Mouse (Mus musculus) liver, embryonic 13.5 days (tissue): ENCODE results near the gene Sec14l1. TPM values are rescaled to one million over a fixed set of nuclear protein-coding genes. Genes with fewer than 3 reads are reported as not detected.

Experiments
- ATAC-seq: fragments of 200-750 bp; cut with Nextera tagmentation; 2 replicates; pipeline ENCODE4 v1.8.0; 2017; ENCODE audit warnings: low read depth, mild to moderate bottlenecking, moderate number of reproducible peaks, moderate library complexity
- DNase-seq: peaks from one replicate; pipeline ENCODE4 v3.0.0; 2022
- H3K27ac ChIP-seq: fragments of 300-500 bp; sonication (generic); 2 replicates; pipeline ENCODE4 v1.5.1; 2015; ENCODE audit warnings: moderate library complexity, mild to moderate bottlenecking, inconsistent platforms
- H3K27me3 ChIP-seq: fragments of 300-500 bp; sonication (generic); 2 replicates; pipeline ENCODE4 v1.6.1; 2015; ENCODE audit warnings: mild to moderate bottlenecking, inconsistent platforms
- H3K36me3 ChIP-seq: fragments of 300-500 bp; sonication (generic); 2 replicates; pipeline ENCODE4 v1.6.1; 2015; ENCODE audit warnings: mild to moderate bottlenecking, inconsistent platforms
- H3K4me1 ChIP-seq: fragments of 300-500 bp; sonication (generic); replicated peaks from 2 replicates; pipeline ENCODE4 v1.6.1; 2015; ENCODE audit warnings: inconsistent platforms
- H3K4me2 ChIP-seq: fragments of 300-500 bp; sonication (generic); 2 replicates; pipeline ENCODE4 v1.6.1; 2015; ENCODE audit warnings: inconsistent platforms, mild to moderate bottlenecking, moderate library complexity
- H3K4me3 ChIP-seq: fragments of 300-500 bp; sonication (generic); replicated peaks from 2 replicates; pipeline ENCODE4 v1.5.1; 2015; ENCODE audit warnings: mild to moderate bottlenecking, inconsistent platforms
- H3K9ac ChIP-seq: fragments of 300-500 bp; sonication (generic); 2 replicates; pipeline ENCODE4 v1.6.1; 2015; ENCODE audit warnings: mild to moderate bottlenecking, inconsistent platforms
- H3K9me3 ChIP-seq: fragments of 300-500 bp; sonication (generic); replicated peaks from 2 replicates; pipeline ENCODE4 v1.6.1; 2016; ENCODE audit warnings: inconsistent platforms
- WGBS: fragments of 180-500 bp; shearing (Covaris S2); methylation state at CpG from one replicate; pipeline ENCODE4 v1.1.7; 2015; ENCODE audit not compliant: insufficient replicate concordance; 5-methylcytosine and 5-hydroxymethylcytosine counted together
- polyA plus RNA-seq: library from polyadenylated mRNA; unstranded; fragments of >200 nt; fragmentation: Nextera tagmentation; extraction: Ambion mirVana; gene quantifications from 2 replicates; pipeline ENCODE4 v1.2.1, GENCODE M21; 2015

Gene Sec14l1
- polyA plus RNA-seq, 1 experiment from 2014 or later, result 19.7 TPM

DNA sequence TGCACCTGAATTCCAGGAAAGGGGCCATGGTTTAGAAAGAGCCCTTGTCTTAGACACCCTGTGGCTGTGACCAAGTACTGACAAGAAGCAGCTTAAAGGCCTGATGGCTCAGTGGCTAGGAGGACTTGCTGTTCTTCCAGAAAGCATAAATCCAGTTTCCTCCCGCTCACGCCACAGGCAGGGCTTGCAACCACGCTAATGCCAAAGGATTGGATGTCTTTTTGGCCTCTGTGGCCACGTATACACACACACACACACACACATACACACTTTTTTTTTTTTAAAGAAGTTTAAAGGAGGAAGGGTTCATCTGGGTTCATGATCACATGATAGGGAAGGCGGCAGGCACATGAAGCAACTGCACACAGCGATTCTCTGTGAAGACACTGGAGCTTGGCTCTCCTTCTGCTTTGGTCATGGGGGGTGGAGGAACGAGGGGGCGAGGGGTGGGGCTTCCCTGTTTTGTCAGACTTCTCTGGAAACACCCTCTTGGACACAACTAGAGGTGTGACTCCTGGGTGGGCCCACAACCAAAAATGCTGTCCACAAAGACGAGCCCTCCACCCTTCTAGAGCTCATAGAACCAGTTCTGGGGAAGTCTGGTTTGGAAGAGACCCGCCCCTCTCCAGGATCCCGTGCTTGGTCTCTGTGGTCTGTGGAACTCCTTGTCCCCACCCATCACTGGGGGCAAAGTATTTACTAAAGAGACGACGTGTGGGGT, 26.5 kb upstream of the Sec14l1 start:
- 0 out of 2 replicates have a peak, but pooled peaks cover 8% of the 10 kb centered on the region for H3K27me3 ChIP-seq
- WGBS, result 53% methylated on average over 13 of the region's 13 CpGs
- no peak overlapping the region for H3K27ac ChIP-seq
- H3K9me3 ChIP-seq, result no peaks in the 10 kb centered on the region
- DNase-seq, result no peak
- no peak for ATAC-seq
- H3K4me3 ChIP-seq, result no peak overlapping the region
- H3K36me3 ChIP-seq, result 0 out of 2 replicates have a peak, but pooled peaks cover 3% of the 10 kb centered on the region
- H3K4me1 ChIP-seq, result peaks cover 43% of the 10 kb centered on the region
- no peak overlapping the region for H3K9ac ChIP-seq
- no peak overlapping the region for H3K4me2 ChIP-seq

DNA sequence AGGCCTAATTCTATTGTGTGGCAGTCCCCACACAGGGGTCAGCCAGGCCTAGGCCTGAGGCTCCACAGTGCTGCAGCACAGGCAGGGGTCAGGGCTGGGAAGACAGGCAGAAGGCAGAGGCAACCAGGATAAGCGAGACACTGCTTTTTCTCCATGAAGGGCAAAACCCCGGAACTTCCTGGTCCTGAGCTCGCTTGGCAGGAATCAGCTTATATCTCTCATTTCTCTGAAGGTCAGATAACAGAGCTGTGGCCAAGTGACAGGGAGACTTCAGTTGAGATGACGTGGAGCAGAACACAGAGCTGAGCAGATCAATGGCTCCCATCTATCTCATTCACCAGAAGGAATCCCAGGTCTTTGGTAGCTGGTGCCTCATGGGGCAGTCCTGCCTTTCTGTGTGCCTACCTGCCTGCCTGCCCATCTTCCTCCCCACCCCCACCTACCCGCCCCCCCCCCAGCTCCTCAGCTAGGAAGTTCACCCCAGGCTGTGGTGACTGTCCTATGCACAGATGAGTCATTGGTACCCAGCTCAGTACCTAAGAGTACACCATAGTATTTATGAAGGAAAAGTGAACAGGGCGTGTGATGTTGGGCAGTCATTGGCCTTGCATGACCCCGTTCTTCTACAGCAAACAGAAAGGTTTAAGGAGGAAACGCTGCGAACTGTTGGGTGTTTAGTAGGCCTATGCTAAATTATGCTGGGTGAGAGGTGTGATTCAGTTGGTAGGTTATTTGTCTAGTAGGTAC, 25.1 kb upstream of the Sec14l1 start:
- H3K27ac ChIP-seq, result no peak overlapping the region
- no peaks in the 10 kb centered on the region for H3K36me3 ChIP-seq
- 56% methylated on average over 9 of the region's 9 CpGs for WGBS
- no peak for ATAC-seq
- 0 out of 2 replicates have a peak, but pooled peaks cover 8% of the 10 kb centered on the region for H3K27me3 ChIP-seq
- H3K4me3 ChIP-seq, result no peak overlapping the region
- no peak overlapping the region for H3K4me2 ChIP-seq
- H3K9me3 ChIP-seq, result no peaks in the 10 kb centered on the region
- H3K4me1 ChIP-seq, result peaks cover 43% of the 10 kb centered on the region
- DNase-seq, result no peak
- H3K9ac ChIP-seq, result no peak overlapping the region

DNA sequence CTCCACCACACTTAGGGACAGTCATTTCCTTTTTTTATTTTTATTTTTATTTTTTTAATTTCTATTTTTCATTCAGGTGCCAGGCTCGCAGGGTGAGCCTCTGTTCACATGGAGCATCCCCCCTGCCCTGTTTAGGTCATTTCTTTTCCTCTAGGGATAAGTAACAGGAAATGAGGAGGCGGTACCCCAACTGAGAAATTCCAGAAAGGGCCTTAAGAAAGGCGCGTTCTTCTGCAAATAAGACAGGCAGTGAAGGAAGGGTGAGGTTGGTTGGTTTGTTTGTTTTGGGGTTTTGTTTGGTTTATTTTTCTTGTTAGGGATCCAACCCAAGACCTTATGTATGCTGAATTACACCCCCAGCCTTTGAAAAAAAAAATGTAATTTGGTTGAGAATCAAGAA, 23.6 kb upstream of the Sec14l1 start:
- DNase-seq, result no peak

DNA sequence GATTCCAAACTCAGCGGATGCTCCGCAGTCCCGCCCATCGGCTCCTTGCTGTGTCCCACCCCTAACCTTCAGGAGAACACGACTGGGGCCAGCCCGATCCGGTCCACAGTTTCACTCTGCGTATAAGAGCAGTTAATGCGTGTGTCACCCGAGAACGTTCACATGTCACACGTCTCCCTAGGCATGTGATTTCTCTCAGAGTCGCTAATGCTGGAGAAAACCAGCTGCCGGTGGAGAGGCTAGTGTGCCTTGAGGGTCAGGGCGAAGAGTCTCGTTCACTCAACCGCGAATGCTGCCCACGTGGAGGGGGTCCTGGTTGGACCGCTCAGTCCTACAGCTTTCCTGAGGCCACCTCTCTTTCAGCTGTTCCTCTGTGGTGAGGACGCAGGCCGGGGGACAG, 23.1 kb upstream of the Sec14l1 start:
- H3K27me3 ChIP-seq, result 0 out of 2 replicates have a peak, but pooled peaks cover 8% of the 10 kb centered on the region
- no peak overlapping the region for H3K4me2 ChIP-seq
- DNase-seq, result no peak
- H3K27ac ChIP-seq, result no peak overlapping the region
- H3K9ac ChIP-seq, result no peak overlapping the region
- no peak overlapping the region for H3K4me3 ChIP-seq
- peaks cover 43% of the 10 kb centered on the region for H3K4me1 ChIP-seq
- H3K36me3 ChIP-seq, result no peaks in the 10 kb centered on the region
- WGBS, result 20% methylated on average over 22 of the region's 22 CpGs
- H3K9me3 ChIP-seq, result no peaks in the 10 kb centered on the region
- ATAC-seq, result no peak

More for the DNA sequence above, 23.6 kb upstream of the Sec14l1 start:
- H3K9ac ChIP-seq, result no peak overlapping the region
- no peaks in the 10 kb centered on the region for H3K36me3 ChIP-seq
- H3K4me2 ChIP-seq, result no peak overlapping the region
- ATAC-seq, result no peak
- no peaks in the 10 kb centered on the region for H3K9me3 ChIP-seq
- no peak overlapping the region for H3K4me3 ChIP-seq
- H3K27ac ChIP-seq, result no peak overlapping the region
- H3K27me3 ChIP-seq, result 0 out of 2 replicates have a peak, but pooled peaks cover 8% of the 10 kb centered on the region
- WGBS, result 45% methylated on average over 4 of the region's 4 CpGs
- H3K4me1 ChIP-seq, result peaks cover 43% of the 10 kb centered on the region

DNA sequence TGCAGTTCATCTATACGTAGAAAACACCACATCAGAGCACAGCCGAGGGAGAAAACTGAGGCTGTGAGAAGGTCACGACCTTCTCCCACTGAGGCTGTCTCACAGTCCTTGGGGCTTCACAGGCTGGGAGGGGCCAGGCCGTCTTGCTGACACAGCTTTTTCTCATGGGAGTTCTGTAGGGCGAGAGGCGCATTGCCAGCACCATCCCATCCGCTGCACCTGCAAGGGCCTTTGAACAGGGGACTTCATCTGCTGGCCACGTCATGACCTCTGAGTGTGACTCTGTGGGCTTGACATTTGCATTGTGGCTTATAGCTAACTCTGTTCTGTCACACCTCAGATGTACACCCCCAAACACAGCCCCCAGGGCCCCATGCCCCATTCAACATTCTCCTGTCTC, 22.3 kb upstream of the Sec14l1 start:
- Histone ChIP-seq H3K9ac (no peak overlapping the region), H3K4me3 (no peak overlapping the region), H3K27me3 (0 out of 2 replicates have a peak, but pooled peaks cover 8% of the 10 kb centered on the region), H3K4me2 (no peak overlapping the region), H3K9me3 (no peaks in the 10 kb centered on the region), H3K36me3 (no peaks in the 10 kb centered on the region), H3K27ac (no peak overlapping the region), H3K4me1 (peaks cover 35% of the 10 kb centered on the region)
- DNase-seq (no peak), ATAC-seq (no peak)
- 48% methylated on average over 8 of the region's 8 CpGs for WGBS

DNA sequence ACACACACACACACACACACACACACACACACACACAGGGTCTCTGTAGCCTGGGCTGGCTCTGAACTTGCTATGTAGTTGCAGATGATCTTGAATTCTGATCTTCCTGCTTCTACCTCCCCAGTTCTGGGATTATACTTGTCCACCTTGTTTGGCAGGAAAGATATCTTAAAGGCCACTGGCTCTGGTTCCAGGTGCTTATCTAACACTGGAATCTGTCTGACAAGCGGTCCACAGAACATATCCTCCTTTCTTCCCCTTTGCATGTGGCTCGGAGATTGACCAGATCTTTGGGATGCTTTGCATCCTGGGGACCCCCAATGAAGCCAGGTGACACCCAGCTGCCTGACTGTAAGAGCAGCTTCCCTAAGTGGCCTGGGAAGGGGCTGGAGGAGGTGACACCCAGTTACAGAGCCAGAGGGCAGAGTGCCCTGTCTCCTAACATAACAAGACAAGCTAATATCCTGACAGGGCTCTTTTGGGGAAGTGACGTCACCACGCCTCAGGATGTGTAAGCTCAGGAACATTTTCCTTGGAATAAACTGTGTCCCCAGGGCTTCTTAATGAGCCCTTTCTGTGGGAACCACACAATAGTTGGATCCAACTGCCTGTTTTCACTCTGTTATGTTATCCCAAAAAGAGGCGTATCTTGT, 20.9 kb upstream of the Sec14l1 start:
- no peak for ATAC-seq
- 36% methylated on average over 5 of the region's 5 CpGs for WGBS
- Histone ChIP-seq H3K4me2 (no peak overlapping the region), H3K9me3 (no peaks in the 10 kb centered on the region), H3K27ac (no peak overlapping the region), H3K9ac (no peak overlapping the region), H3K36me3 (no peaks in the 10 kb centered on the region), H3K4me3 (no peak overlapping the region), H3K4me1 (peaks cover 31% of the 10 kb centered on the region), H3K27me3 (0 out of 2 replicates have a peak, but pooled peaks cover 8% of the 10 kb centered on the region)
- no peak for DNase-seq

GRCm38 (mm10) chr11:117094646-117095045, 20.3 kb upstream of the Sec14l1 start:
- H3K36me3 ChIP-seq, result no peaks in the 10 kb centered on the region
- no peak overlapping the region for H3K4me2 ChIP-seq
- peaks cover 25% of the 10 kb centered on the region for H3K4me1 ChIP-seq
- H3K4me3 ChIP-seq, result no peak overlapping the region
- DNase-seq (no peak), ATAC-seq (no peak)
- WGBS, result 72% methylated on average over 9 of the region's 9 CpGs
- H3K9me3 ChIP-seq, result no peaks in the 10 kb centered on the region
- no peak overlapping the region for H3K27ac ChIP-seq
- H3K9ac ChIP-seq, result no peak overlapping the region
- H3K27me3 ChIP-seq, result 0 out of 2 replicates have a peak, but pooled peaks cover 8% of the 10 kb centered on the region

DNA sequence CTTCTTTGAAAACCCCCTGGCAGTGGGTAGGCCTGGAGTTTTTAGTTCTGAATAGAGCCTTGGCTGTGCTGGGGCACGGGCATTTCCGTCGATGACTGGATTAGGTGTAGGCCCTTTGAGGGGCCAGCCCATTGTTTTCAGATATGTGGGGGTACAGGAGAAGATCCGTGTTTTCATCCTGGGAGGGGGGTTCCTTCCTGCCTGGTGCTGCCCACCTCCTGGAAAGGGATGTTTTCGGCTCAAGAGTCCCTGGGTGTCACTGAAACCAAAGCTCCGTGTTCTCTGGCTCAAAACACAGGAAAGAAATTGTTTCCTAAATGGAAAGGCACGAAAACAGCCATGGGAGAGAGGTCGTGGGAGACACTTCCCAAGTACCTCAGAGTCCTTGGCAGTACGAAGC, 17.9 kb upstream of the Sec14l1 start:
- no peaks in the 10 kb centered on the region for H3K36me3 ChIP-seq
- no peak overlapping the region for H3K27ac ChIP-seq
- ATAC-seq (no peak), DNase-seq (no peak)
- H3K9me3 ChIP-seq, result no peaks in the 10 kb centered on the region
- H3K27me3 ChIP-seq, result 0 out of 2 replicates have a peak, but pooled peaks cover 4% of the 10 kb centered on the region
- no peak overlapping the region for H3K4me2 ChIP-seq
- H3K4me1 ChIP-seq, result peaks cover 24% of the 10 kb centered on the region
- H3K9ac ChIP-seq, result no peak overlapping the region
- 52% methylated on average over 9 of the region's 9 CpGs for WGBS
- H3K4me3 ChIP-seq, result no peak overlapping the region

DNA sequence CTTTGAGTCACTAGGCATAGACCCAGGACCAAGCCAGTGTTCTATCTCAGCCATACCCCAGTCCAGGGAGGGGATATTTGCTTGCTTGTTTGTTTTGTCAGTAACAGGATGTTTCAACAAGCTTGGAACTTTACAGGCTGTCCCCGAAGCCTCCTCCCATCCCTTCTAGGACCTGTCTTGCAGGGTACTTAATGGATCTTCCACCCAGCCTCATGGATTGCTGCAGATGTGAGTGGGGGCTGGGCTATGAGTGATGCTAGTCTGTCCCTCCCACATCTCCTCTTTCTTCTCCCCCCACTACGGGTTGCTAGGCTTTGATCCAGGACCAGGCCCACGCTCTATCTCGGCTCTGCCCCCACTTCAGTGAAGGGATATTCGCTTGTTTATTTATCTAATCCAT, 16.8 kb upstream of the Sec14l1 start:
- Histone ChIP-seq H3K27me3 (no peaks in the 10 kb centered on the region), H3K4me1 (peaks cover 19% of the 10 kb centered on the region), H3K27ac (no peak overlapping the region), H3K4me2 (no peak overlapping the region), H3K36me3 (no peaks in the 10 kb centered on the region), H3K9me3 (no peaks in the 10 kb centered on the region), H3K4me3 (no peak overlapping the region), H3K9ac (no peak overlapping the region)
- DNase-seq (no peak), ATAC-seq (no peak)
- 43% methylated on average over 5 of the region's 5 CpGs for WGBS

DNA sequence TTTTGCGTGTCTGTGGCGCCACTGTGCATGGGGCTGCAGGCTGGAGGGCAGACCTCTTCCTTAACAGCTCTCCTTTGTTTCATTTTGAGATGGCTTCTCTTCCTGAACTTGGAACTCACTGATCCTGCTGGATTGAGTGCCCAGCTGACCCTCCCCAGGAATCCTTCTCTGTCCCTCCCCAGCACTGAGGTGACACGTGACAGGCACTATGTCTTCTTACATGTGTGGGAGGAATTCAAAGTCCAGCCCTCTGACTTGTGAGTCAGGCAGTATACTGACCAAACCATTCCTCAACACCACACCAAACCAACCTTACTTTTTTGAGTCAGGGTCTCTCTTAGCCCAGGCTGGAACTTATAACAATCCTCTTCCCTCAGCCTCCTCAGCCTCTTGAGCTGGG, 16.2 kb upstream of the Sec14l1 start:
- WGBS, result 42% methylated on average over 3 of the region's 3 CpGs
- Histone ChIP-seq H3K4me2 (no peak overlapping the region), H3K4me1 (peaks cover 23% of the 10 kb centered on the region), H3K36me3 (no peaks in the 10 kb centered on the region), H3K4me3 (no peak overlapping the region), H3K27me3 (no peaks in the 10 kb centered on the region), H3K9me3 (no peaks in the 10 kb centered on the region), H3K27ac (no peak overlapping the region), H3K9ac (no peak overlapping the region)
- DNase-seq (no peak), ATAC-seq (no peak)

DNA sequence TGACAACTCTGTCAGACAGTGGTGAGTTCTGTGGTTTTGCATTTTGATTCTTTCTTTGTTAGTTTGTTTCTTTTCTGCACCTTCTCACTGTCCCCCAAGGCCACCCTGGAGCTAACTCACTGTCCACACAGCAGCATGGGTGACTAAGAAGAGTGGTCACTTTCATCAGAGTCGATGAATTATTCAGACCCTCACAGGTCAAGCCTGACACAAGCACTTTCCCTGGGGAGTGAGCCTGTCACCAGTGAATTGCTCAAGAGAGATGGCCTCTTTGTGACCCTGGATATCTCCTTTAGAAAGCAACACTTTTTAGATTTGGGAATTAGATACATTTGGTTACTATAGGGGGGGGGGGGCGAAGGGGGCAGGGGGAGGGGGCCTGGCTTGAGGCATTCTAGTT, 15.6 kb upstream of the Sec14l1 start:
- Histone ChIP-seq H3K27me3 (no peaks in the 10 kb centered on the region), H3K9ac (no peak overlapping the region), H3K4me3 (no peak overlapping the region), H3K27ac (no peak overlapping the region), H3K9me3 (no peaks in the 10 kb centered on the region), H3K4me1 (peaks cover 21% of the 10 kb centered on the region), H3K36me3 (no peaks in the 10 kb centered on the region), H3K4me2 (no peak overlapping the region)
- WGBS, result 32% methylated on average over 2 of the region's 2 CpGs
- ATAC-seq, result no peak
- no peak for DNase-seq
